Mouse (Mus musculus) testis, adult 2 months (tissue): ENCODE measurements at regions not wholly inside any gene's neighbourhood (a gene's known extent, or its start where the extent isn't known, plus 50 kb on each side); places are given as distances from the start of the nearest gene placed in this dataset.
A peak's percentile ranks its signal among the peaks of the same experiment; 100 is the strongest.

Experiments used
- H3K27ac ChIP-seq: fragments of 200-500 bp; 2 replicates; pipeline ENCODE4 v1.5.1; 2012; ENCODE audit warnings: low read depth, low read length; ENCODE audit not compliant: control insufficient read depth, insufficient read depth
- H3K27me3 ChIP-seq: fragments of 200-500 bp; 2 replicates; pipeline ENCODE4 v1.6.1; 2012; ENCODE audit warnings: mild to moderate bottlenecking, low read length, moderate library complexity; ENCODE audit not compliant: control insufficient read depth, insufficient read depth
- H3K36me3 ChIP-seq: fragments of 200-500 bp; 2 replicates; pipeline ENCODE4 v1.6.1; 2012; ENCODE audit warnings: mild to moderate bottlenecking, low read length; ENCODE audit not compliant: control insufficient read depth, insufficient read depth
- H3K4me1 ChIP-seq: fragments of 200-500 bp; 2 replicates; pipeline ENCODE4 v1.6.1; 2012; ENCODE audit warnings: low read length; ENCODE audit not compliant: control insufficient read depth, insufficient read depth
- H3K4me3 ChIP-seq: fragments of 200-500 bp; 2 replicates; pipeline ENCODE4 v1.5.1; 2012; ENCODE audit warnings: low read depth, mild to moderate bottlenecking, low read length, moderate library complexity, mixed read lengths; ENCODE audit not compliant: control insufficient read depth
- CTCF ChIP-seq: fragments of 200-500 bp; IDR thresholded peaks from 2 replicates; pipeline ENCODE4 v1.5.1; 2012; ENCODE audit warnings: low read depth, mild to moderate bottlenecking, inconsistent platforms, low read length, moderate library complexity; ENCODE audit not compliant: control insufficient read depth, insufficient read depth, insufficient replicate concordance
- POLR2A ChIP-seq: fragments of 200-500 bp; IDR thresholded peaks from 2 replicates; pipeline ENCODE4 v1.6.1; 2012; ENCODE audit warnings: low read depth, mild to moderate bottlenecking, inconsistent platforms, low read length, moderate library complexity; ENCODE audit not compliant: control insufficient read depth

- Histone ChIP-seq H3K4me1 (peaks cover 2% of the 10 kb centered on the region; the same call in 1 of the 2 replicates), H3K27ac (no peak overlapping the region), H3K27me3 (no peaks in the 10 kb centered on the region), H3K4me3 (no peak overlapping the region), H3K36me3 (no peaks in the 10 kb centered on the region)
- TF ChIP-seq CTCF (no peak), POLR2A (no peak)
Measured at GRCm38 (mm10) chr4:33552856-33553255, 242.7 kb downstream of the Rngtt start.

- TF ChIP-seq POLR2A (no peak), CTCF (no peak)
Measured at GRCm38 (mm10) chr4:33554606-33555005, 244.5 kb downstream of the Rngtt start.

GRCm38 (mm10) chr4:33555231-33555933 is 245.3 kb downstream of the Rngtt start:
- no peaks in the 10 kb centered on the region for H3K27me3 ChIP-seq
- H3K4me3 ChIP-seq, result no peak overlapping the region
- TF ChIP-seq CTCF (no peak), POLR2A (no peak)
- peaks cover 2% of the 10 kb centered on the region; the same call in 1 of the 2 replicates for H3K4me1 ChIP-seq
- no peak overlapping the region for H3K27ac ChIP-seq
- H3K36me3 ChIP-seq, result no peaks in the 10 kb centered on the region

More at GRCm38 (mm10) chr4:33554606-33555005, 244.5 kb downstream of the Rngtt start:
- no peak overlapping the region for H3K4me3 ChIP-seq
- no peak overlapping the region for H3K27ac ChIP-seq
- no peaks in the 10 kb centered on the region for H3K36me3 ChIP-seq
- H3K4me1 ChIP-seq, result peaks cover 2% of the 10 kb centered on the region; the same call in 1 of the 2 replicates
- no peaks in the 10 kb centered on the region for H3K27me3 ChIP-seq

GRCm38 (mm10) chr4:33555966-33556365 is 245.9 kb downstream of the Rngtt start:
- no peaks in the 10 kb centered on the region for H3K36me3 ChIP-seq
- H3K27ac ChIP-seq, result no peak overlapping the region
- no peaks in the 10 kb centered on the region for H3K27me3 ChIP-seq
- H3K4me1 ChIP-seq, result peaks cover 2% of the 10 kb centered on the region; the same call in 1 of the 2 replicates
- no peak overlapping the region for H3K4me3 ChIP-seq
- TF ChIP-seq POLR2A (no peak), CTCF (no peak)

- TF ChIP-seq POLR2A (no peak), CTCF (0 out of 2 replicates have a peak, but pooled peaks have one; percentile 2)
Measured at GRCm38 (mm10) chr4:33556661-33557540, 246.8 kb downstream of the Rngtt start.

GRCm38 (mm10) chr4:33570274-33570673 is 260.2 kb downstream of the Rngtt start:
- Histone ChIP-seq H3K36me3 (no peaks in the 10 kb centered on the region), H3K27me3 (no peaks in the 10 kb centered on the region), H3K4me3 (no peak overlapping the region), H3K4me1 (no peaks in the 10 kb centered on the region; the same call in 1 of the 2 replicates), H3K27ac (no peak overlapping the region)
- no peak for TF ChIP-seq CTCF
- TF ChIP-seq POLR2A, result no peak

More at GRCm38 (mm10) chr4:33556661-33557540, 246.8 kb downstream of the Rngtt start:
- Histone ChIP-seq H3K4me1 (peaks cover 2% of the 10 kb centered on the region; the same call in 1 of the 2 replicates), H3K27ac (no peak overlapping the region), H3K36me3 (no peaks in the 10 kb centered on the region), H3K4me3 (no peak overlapping the region), H3K27me3 (no peaks in the 10 kb centered on the region)

GRCm38 (mm10) chr4:33571351-33571750 is 261.2 kb downstream of the Rngtt start:
- TF ChIP-seq POLR2A (no peak), CTCF (no peak)
- no peak overlapping the region for H3K4me3 ChIP-seq
- H3K36me3 ChIP-seq, result no peaks in the 10 kb centered on the region
- no peaks in the 10 kb centered on the region for H3K27me3 ChIP-seq
- no peaks in the 10 kb centered on the region; the same call in 1 of the 2 replicates for H3K4me1 ChIP-seq
- no peak overlapping the region for H3K27ac ChIP-seq
